Mouse (Mus musculus): Measurements from ENCODE around the gene Gm20458. TPM values are rescaled to one million over a fixed set of nuclear protein-coding genes. Genes with fewer than 3 reads are reported as not detected.

Gene Gm20458
- polyA plus RNA-seq, 1 experiment from 2014 or later = 17.6 TPM

GRCm38 (mm10) chr2:164443460-164444000, 17.2 kb upstream of the Gm20458 start, which contains the start of gene Sdc4:
TSS of gene Sdc4 (minus strand) at chr2:164443887.
- peak within 1 kb of the TSS; percentile 83 for H3K9ac ChIP-seq
- H3K9me3 ChIP-seq = no peaks in the 10 kb centered on the region
- H3K36me3 ChIP-seq = no peaks in the 10 kb centered on the region
- 9% methylated on average over 18 of the region's 18 CpGs for WGBS
- H3K27me3 ChIP-seq = no peaks in the 10 kb centered on the region
- H3K27ac ChIP-seq = peak within 1 kb of the TSS; percentile 89
- peaks cover 46% of the 10 kb centered on the region for H3K4me1 ChIP-seq
- peak within 1 kb of the TSS; percentile 84 for H3K4me2 ChIP-seq
- H3K4me3 ChIP-seq = peak within 1 kb of the TSS; percentile 74
- no peak for ATAC-seq (ENCODE audit: borderline replicate concordance, extremely low read depth, low FRiP score, low TSS enrichment)

GRCm38 (mm10) chr2:164444701-164445100, 16.1 kb upstream of the Gm20458 start:
- no peak overlapping the region for H3K27ac ChIP-seq
- WGBS = 59% methylated on average over 2 of the region's 2 CpGs
- H3K9me3 ChIP-seq = no peaks in the 10 kb centered on the region
- no peaks in the 10 kb centered on the region for H3K27me3 ChIP-seq
- no peaks in the 10 kb centered on the region for H3K36me3 ChIP-seq
- H3K4me3 ChIP-seq = no peak overlapping the region
- ATAC-seq (ENCODE audit: borderline replicate concordance, extremely low read depth, low FRiP score, low TSS enrichment) = no peak
- H3K4me2 ChIP-seq = no peak overlapping the region
- no peak overlapping the region for H3K9ac ChIP-seq
- peaks cover 46% of the 10 kb centered on the region for H3K4me1 ChIP-seq

- no peak overlapping the region for H3K27ac ChIP-seq
- no peak for ATAC-seq (ENCODE audit: borderline replicate concordance, extremely low read depth, low FRiP score, low TSS enrichment)
- 69% methylated on average over 3 of the region's 3 CpGs for whole genome bisulfite sequencing
- no peaks in the 10 kb centered on the region for H3K36me3 ChIP-seq
- H3K9me3 ChIP-seq = no peaks in the 10 kb centered on the region
- H3K4me1 ChIP-seq = peaks cover 41% of the 10 kb centered on the region
- H3K27me3 ChIP-seq = no peaks in the 10 kb centered on the region
- no peak overlapping the region for H3K9ac ChIP-seq
- no peak overlapping the region for H3K4me3 ChIP-seq
- no peak overlapping the region for H3K4me2 ChIP-seq
These were observed 15.2 kb upstream of the Gm20458 start for GRCm38 (mm10) chr2:164445399-164446085.

- Histone ChIP-seq H3K27ac (no peak overlapping the region), H3K4me3 (no peak overlapping the region), H3K9ac (no peak overlapping the region), H3K36me3 (no peaks in the 10 kb centered on the region), H3K4me2 (no peak overlapping the region), H3K9me3 (no peaks in the 10 kb centered on the region), H3K4me1 (peaks cover 35% of the 10 kb centered on the region), H3K27me3 (no peaks in the 10 kb centered on the region)
- WGBS = 70% methylated on average over 3 of the region's 3 CpGs
- no peak for ATAC-seq (ENCODE audit: borderline replicate concordance, extremely low read depth, low FRiP score, low TSS enrichment)
These were observed 14.7 kb upstream of the Gm20458 start for GRCm38 (mm10) chr2:164446086-164446469.

- ATAC-seq (ENCODE audit: borderline replicate concordance, extremely low read depth, low FRiP score, low TSS enrichment) = no peak
- no peak overlapping the region for H3K4me2 ChIP-seq
- H3K4me3 ChIP-seq = no peak overlapping the region
- 95% methylated on average over 1 of the region's 1 CpGs for WGBS
- no peaks in the 10 kb centered on the region for H3K9me3 ChIP-seq
- H3K36me3 ChIP-seq = no peaks in the 10 kb centered on the region
- peaks cover 36% of the 10 kb centered on the region for H3K4me1 ChIP-seq
- no peak overlapping the region for H3K9ac ChIP-seq
- no peak overlapping the region for H3K27ac ChIP-seq
- no peaks in the 10 kb centered on the region for H3K27me3 ChIP-seq
These were observed 12.6 kb upstream of the Gm20458 start for GRCm38 (mm10) chr2:164448140-164448539.

GRCm38 (mm10) chr2:164448921-164449320, 11.8 kb upstream of the Gm20458 start:
- Histone ChIP-seq H3K27ac (peak overlapping the region; percentile 9; the same call in 1 of the 2 replicates), H3K4me3 (no peak overlapping the region), H3K4me1 (peaks cover 35% of the 10 kb centered on the region), H3K36me3 (no peaks in the 10 kb centered on the region), H3K4me2 (no peak overlapping the region), H3K9me3 (no peaks in the 10 kb centered on the region), H3K9ac (no peak overlapping the region), H3K27me3 (no peaks in the 10 kb centered on the region)
- 53% methylated on average over 5 of the region's 5 CpGs for WGBS
- ATAC-seq (ENCODE audit: borderline replicate concordance, extremely low read depth, low FRiP score, low TSS enrichment) = no peak

- Histone ChIP-seq H3K27me3 (no peaks in the 10 kb centered on the region), H3K27ac (peak overlapping the region; percentile 24; the same call in 1 of the 2 replicates), H3K4me1 (peaks cover 41% of the 10 kb centered on the region), H3K4me3 (no peak overlapping the region), H3K9me3 (no peaks in the 10 kb centered on the region), H3K36me3 (no peaks in the 10 kb centered on the region), H3K9ac (no peak overlapping the region), H3K4me2 (no peak overlapping the region)
- 65% methylated on average over 14 of the region's 14 CpGs for WGBS
- no peak for ATAC-seq (ENCODE audit: borderline replicate concordance, extremely low read depth, low FRiP score, low TSS enrichment)
These were observed 11.3 kb upstream of the Gm20458 start for GRCm38 (mm10) chr2:164449341-164450042.

- no peak overlapping the region for H3K27ac ChIP-seq
- ATAC-seq (ENCODE audit: borderline replicate concordance, extremely low read depth, low FRiP score, low TSS enrichment) = peak; percentile 60
- WGBS = 40% methylated on average over 13 of the region's 13 CpGs
- peaks cover 68% of the 10 kb centered on the region for H3K4me1 ChIP-seq
- no peak overlapping the region for H3K4me3 ChIP-seq
- no peak overlapping the region for H3K4me2 ChIP-seq
- no peak overlapping the region for H3K9ac ChIP-seq
- H3K9me3 ChIP-seq = no peaks in the 10 kb centered on the region
- no peaks in the 10 kb centered on the region for H3K36me3 ChIP-seq
- H3K27me3 ChIP-seq = no peaks in the 10 kb centered on the region
These were observed 8.6 kb upstream of the Gm20458 start for GRCm38 (mm10) chr2:164452000-164452676.

- ATAC-seq (ENCODE audit: borderline replicate concordance, extremely low read depth, low FRiP score, low TSS enrichment) = no peak
These were observed 7.6 kb upstream of the Gm20458 start for GRCm38 (mm10) chr2:164453047-164453757.

GRCm38 (mm10) chr2:164453887-164454500, 6.8 kb upstream of the Gm20458 start:
- Histone ChIP-seq H3K4me2 (no peak overlapping the region), H3K36me3 (no peaks in the 10 kb centered on the region), H3K9me3 (no peaks in the 10 kb centered on the region), H3K27me3 (no peaks in the 10 kb centered on the region), H3K27ac (no peak overlapping the region; the same call in 1 of the 2 replicates), H3K9ac (no peak overlapping the region), H3K4me1 (peaks cover 64% of the 10 kb centered on the region), H3K4me3 (no peak overlapping the region)
- 63% methylated on average over 7 of the region's 7 CpGs for WGBS
- no peak for ATAC-seq (ENCODE audit: borderline replicate concordance, extremely low read depth, low FRiP score, low TSS enrichment)

More at GRCm38 (mm10) chr2:164453047-164453757, 7.6 kb upstream of the Gm20458 start:
- H3K4me2 ChIP-seq = no peak overlapping the region
- 38% methylated on average over 14 of the region's 14 CpGs for WGBS
- no peak overlapping the region for H3K4me3 ChIP-seq
- H3K9ac ChIP-seq = no peak overlapping the region
- H3K27me3 ChIP-seq = no peaks in the 10 kb centered on the region
- no peaks in the 10 kb centered on the region for H3K9me3 ChIP-seq
- H3K27ac ChIP-seq = 0 out of 2 replicates have a peak overlapping the region, but pooled peaks have one; percentile 25
- H3K36me3 ChIP-seq = no peaks in the 10 kb centered on the region
- peaks cover 68% of the 10 kb centered on the region for H3K4me1 ChIP-seq

- WGBS = 27% methylated on average over 10 of the region's 10 CpGs
- no peak overlapping the region for H3K4me3 ChIP-seq
- H3K4me2 ChIP-seq = peak overlapping the region; percentile 1; the same call in 1 of the 2 replicates
- no peaks in the 10 kb centered on the region for H3K9me3 ChIP-seq
- no peaks in the 10 kb centered on the region for H3K27me3 ChIP-seq
- no peaks in the 10 kb centered on the region for H3K36me3 ChIP-seq
- peak; percentile 44 for ATAC-seq (ENCODE audit: borderline replicate concordance, extremely low read depth, low FRiP score, low TSS enrichment)
- H3K9ac ChIP-seq = no peak overlapping the region
- peaks cover 56% of the 10 kb centered on the region for H3K4me1 ChIP-seq
- H3K27ac ChIP-seq = peak overlapping the region; percentile 88
These were observed 5.9 kb upstream of the Gm20458 start for GRCm38 (mm10) chr2:164454846-164455245.
